8 mouse cellular contexts compared by ENCODE assay signal in the genomic region with DNA sequence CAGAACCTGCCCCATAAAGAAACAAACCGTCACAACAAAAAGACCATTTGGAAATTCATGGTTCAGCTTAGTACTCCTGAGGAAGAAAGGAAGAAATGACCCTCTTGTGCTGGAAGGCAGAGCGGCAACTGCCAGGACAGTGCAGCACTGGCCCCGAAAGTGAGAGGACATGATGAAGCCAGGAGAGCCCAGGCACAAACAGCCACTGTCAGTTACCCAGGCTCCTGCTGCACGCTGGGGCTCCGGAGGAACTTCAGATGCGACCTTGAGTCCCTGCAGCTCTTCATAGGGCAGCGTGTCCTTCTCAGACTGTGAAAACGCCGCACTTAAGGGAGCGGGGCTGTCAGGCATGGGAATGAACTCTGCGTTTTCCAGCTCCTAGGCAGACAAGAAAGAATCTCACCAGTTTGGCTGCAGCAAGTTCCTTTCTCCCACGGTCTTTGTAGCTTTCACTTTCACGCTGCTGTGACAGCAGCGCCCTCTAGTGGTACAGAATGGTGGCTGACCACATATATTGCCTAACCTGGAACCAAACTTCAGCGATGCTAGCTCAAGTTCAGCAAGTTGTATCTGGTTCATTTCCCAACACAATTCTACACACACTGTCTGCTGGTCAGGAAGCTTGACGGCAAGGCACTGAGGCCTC. TPM values are rescaled to one million over a fixed set of nuclear protein-coding genes. Genes with fewer than 3 reads are reported as not detected.
A peak's percentile ranks its signal among the peaks of the same experiment; 100 is the strongest.
DNase-seq lines count a peak whose midpoint lies in the region; ATAC-seq and TF ChIP-seq lines count a peak whose summit lies in the region.

No protein-coding gene starts in this region.

- WGBS in heart, embryonic 15.5 days = 37% methylated on average over 16 of the region's 16 CpGs
- WGBS in liver, embryonic 14.5 days (ENCODE audit: insufficient replicate concordance) = 39% methylated on average over 16 of the region's 16 CpGs
- WGBS in stomach, embryonic 16.5 days = 38% methylated on average over 16 of the region's 16 CpGs

- ATAC-seq in erythroid progenitor cell, adult 5-6 weeks (replicated peaks; ENCODE audit: low FRiP score, poor library complexity, severe bottlenecking) = peak; percentile 91
- peak; percentile 40; the same call in 1 of the 2 replicates for ATAC-seq in heart, embryonic 15.5 days (replicated peaks; ENCODE audit: insufficient number of reproducible peaks, insufficient read depth, low FRiP score, low read depth)
- ATAC-seq in liver, embryonic 14.5 days (ENCODE audit: insufficient read depth) = peak; percentile 62; the same call in 1 of the 2 replicates
- peak; percentile 70; the same call in 1 of the 2 replicates for ATAC-seq in stomach, embryonic 16.5 days (ENCODE audit: insufficient read depth, low FRiP score)

- H3K27me3 ChIP-seq in heart, embryonic 15.5 days = no peaks in the 10 kb centered on the region
- no peaks in the 10 kb centered on the region for H3K27me3 ChIP-seq in liver, embryonic 14.5 days (ENCODE audit: control insufficient read depth, insufficient read depth, low read length)
- no peaks in the 10 kb centered on the region for H3K27me3 ChIP-seq in stomach, embryonic 16.5 days (ENCODE audit: control insufficient read depth, insufficient read depth, low read length)

- DNase-seq in CD8-positive naive resting alpha-beta T cell, adult 2 months (ENCODE audit: low read depth in 2 of 2, low spot score in 2 of 2) = peak; percentile 75
- DNase-seq in brain, embryonic 18.5 days (ENCODE audit: low read depth, low spot score) = peak; percentile 63
- peak; percentile 85 to 91 for DNase-seq in kidney, postnatal 36 days
- DNase-seq in liver, embryonic 14.5 days (ENCODE audit: low read depth in 3 of 3, low spot score in 3 of 3) = peak; percentile 61 to 69 (median 64)
- DNase-seq in neural tube, embryonic 10.5 days (ENCODE audit: extremely low spot score, low spot score) = peak; percentile 86

- H3K4me2 ChIP-seq in heart, embryonic 15.5 days = peak overlapping the region; percentile 53
- peak overlapping the region; percentile 49 for H3K4me2 ChIP-seq in liver, embryonic 14.5 days (ENCODE audit: low read depth)
- 0 out of 2 replicates have a peak overlapping the region, but pooled peaks have one; percentile 19 for H3K4me2 ChIP-seq in stomach, embryonic 16.5 days (ENCODE audit: low read depth, low read length)

- peaks cover 8% of the 10 kb centered on the region for H3K4me1 ChIP-seq in heart, embryonic 15.5 days (replicated peaks)
- H3K4me1 ChIP-seq in liver, embryonic 14.5 days (replicated peaks; ENCODE audit: control insufficient read depth in 2 of 2, insufficient read depth in 2 of 2, low read length in 1 of 2) = no peaks in the 10 kb centered on the region
- H3K4me1 ChIP-seq in stomach, embryonic 16.5 days (ENCODE audit: control insufficient read depth, insufficient read depth, low read length) = peaks cover 6% of the 10 kb centered on the region

- H3K36me3 ChIP-seq in heart, embryonic 15.5 days = peaks cover 94% of the 10 kb centered on the region
- peaks cover 71% of the 10 kb centered on the region for H3K36me3 ChIP-seq in liver, embryonic 14.5 days (replicated peaks; ENCODE audit: control insufficient read depth, insufficient read depth, low read depth)
- H3K36me3 ChIP-seq in stomach, embryonic 16.5 days (ENCODE audit: control insufficient read depth, insufficient read depth, low read length) = peaks cover 30% of the 10 kb centered on the region; the same call in 1 of the 2 replicates

- peak; percentile 99 for TF ChIP-seq CTCF in liver, embryonic 14.5 days (IDR thresholded peaks at IDR 0.05; ENCODE audit: low read depth)

- H3K9ac ChIP-seq in heart, embryonic 15.5 days = peak overlapping the region; percentile 47; the same call in 1 of the 2 replicates
- no peak overlapping the region for H3K9ac ChIP-seq in liver, embryonic 14.5 days (replicated peaks)
- H3K9ac ChIP-seq in stomach, embryonic 16.5 days (ENCODE audit: low read length) = peak overlapping the region; percentile 65

- no peak for TF ChIP-seq EP300 in liver, embryonic 14.5 days (IDR thresholded peaks at IDR 0.05; ENCODE audit: low read depth)

- H3K4me3 ChIP-seq in heart, embryonic 15.5 days = 0 out of 2 replicates have a peak overlapping the region, but pooled peaks have one; percentile 25
- peak overlapping the region; percentile 32; a peak in 2 of 4 replicates for H3K4me3 ChIP-seq in liver, embryonic 14.5 days (ENCODE audit: insufficient read depth in 1 of 2, low read depth in 2 of 2, low read length in 2 of 2)
- peak overlapping the region; percentile 14 for H3K4me3 ChIP-seq in stomach, embryonic 16.5 days (replicated peaks; ENCODE audit: low read length)

- H3K9me3 ChIP-seq in heart, embryonic 15.5 days (replicated peaks) = no peaks in the 10 kb centered on the region
- H3K9me3 ChIP-seq in liver, embryonic 14.5 days (ENCODE audit: control insufficient read depth, low read length) = no peaks in the 10 kb centered on the region
- H3K9me3 ChIP-seq in stomach, embryonic 16.5 days (replicated peaks; ENCODE audit: control insufficient read depth, low read length) = no peaks in the 10 kb centered on the region

- peak overlapping the region; percentile 67 for H3K27ac ChIP-seq in heart, embryonic 15.5 days
- H3K27ac ChIP-seq in liver, embryonic 14.5 days = no peak overlapping the region
- peak overlapping the region; percentile 67 for H3K27ac ChIP-seq in stomach, embryonic 16.5 days (ENCODE audit: low read length)

RNA-seq across cellular contexts. Expression of a gene that starts 17.0 kb away (rescaled TPM):
- total RNA-seq in erythroid progenitor cell, adult 5-6 weeks (2015; ENCODE audit: low replicate concordance) = not detected in 2 replicates
- not detected in 2 replicates for total RNA-seq in erythroid progenitor cell, adult 5-6 weeks (2017; ENCODE audit: low replicate concordance)
- 1.3 and 1.5 TPM in 2 replicates for polyA plus RNA-seq in heart, embryonic 15.5 days (2015; fragmentation: Nextera tagmentation; extraction: Ambion mirVana)
- 0.02 TPM in 2 replicates for polyA plus RNA-seq in liver, embryonic 14.5 days (2012; rRNA removed)
- polyA plus RNA-seq in liver, embryonic 14.5 days (2014; fragmentation: Nextera tagmentation; extraction: Ambion mirVana) = 0.03 and 0.19 TPM in 2 replicates
- 2.0 and 2.1 TPM in 2 replicates for polyA plus RNA-seq in stomach, embryonic 16.5 days (2015; fragmentation: Nextera tagmentation; extraction: Ambion mirVana)

RNA-seq across cellular contexts. Expression of a gene that starts 17.1 kb away (rescaled TPM):
- total RNA-seq in erythroid progenitor cell, adult 5-6 weeks (2015; ENCODE audit: low replicate concordance) = 14.4 and 36.5 TPM in 2 replicates
- 13.9 TPM in 2 replicates for total RNA-seq in erythroid progenitor cell, adult 5-6 weeks (2017; ENCODE audit: low replicate concordance)
- 57.5 and 71.7 TPM in 2 replicates for polyA plus RNA-seq in heart, embryonic 15.5 days (2015; fragmentation: Nextera tagmentation; extraction: Ambion mirVana)
- 24.2 and 27.1 TPM in 2 replicates for polyA plus RNA-seq in liver, embryonic 14.5 days (2012; rRNA removed)
- 65.3 and 68.5 TPM in 2 replicates for polyA plus RNA-seq in liver, embryonic 14.5 days (2014; fragmentation: Nextera tagmentation; extraction: Ambion mirVana)
- 39.5 and 50.6 TPM in 2 replicates for polyA plus RNA-seq in stomach, embryonic 16.5 days (2015; fragmentation: Nextera tagmentation; extraction: Ambion mirVana)

RNA-seq across cellular contexts. Expression of a gene that starts 33.8 kb away (rescaled TPM):
- 9.0 and 17.2 TPM in 2 replicates for total RNA-seq in erythroid progenitor cell, adult 5-6 weeks (2015; ENCODE audit: low replicate concordance)
- total RNA-seq in erythroid progenitor cell, adult 5-6 weeks (2017; ENCODE audit: low replicate concordance) = 7.9 and 15.5 TPM in 2 replicates
- polyA plus RNA-seq in heart, embryonic 15.5 days (2015; fragmentation: Nextera tagmentation; extraction: Ambion mirVana) = 16.4 and 21.3 TPM in 2 replicates
- polyA plus RNA-seq in liver, embryonic 14.5 days (2012; rRNA removed) = 6.6 and 8.8 TPM in 2 replicates
- 4.1 and 4.4 TPM in 2 replicates for polyA plus RNA-seq in liver, embryonic 14.5 days (2014; fragmentation: Nextera tagmentation; extraction: Ambion mirVana)
- 16.8 and 17.1 TPM in 2 replicates for polyA plus RNA-seq in stomach, embryonic 16.5 days (2015; fragmentation: Nextera tagmentation; extraction: Ambion mirVana)

RNA-seq across cellular contexts. Expression of a gene that starts 35.0 kb away (rescaled TPM):
- total RNA-seq in erythroid progenitor cell, adult 5-6 weeks (2015; ENCODE audit: low replicate concordance) = 0.42 and 2.9 TPM in 2 replicates
- total RNA-seq in erythroid progenitor cell, adult 5-6 weeks (2017; ENCODE audit: low replicate concordance) = 0.15 and 4.0 TPM in 2 replicates
- 6.2 and 6.4 TPM in 2 replicates for polyA plus RNA-seq in heart, embryonic 15.5 days (2015; fragmentation: Nextera tagmentation; extraction: Ambion mirVana)
- polyA plus RNA-seq in liver, embryonic 14.5 days (2012; rRNA removed) = 1.7 and 2.0 TPM in 2 replicates
- 2.3 TPM in 2 replicates for polyA plus RNA-seq in liver, embryonic 14.5 days (2014; fragmentation: Nextera tagmentation; extraction: Ambion mirVana)
- polyA plus RNA-seq in stomach, embryonic 16.5 days (2015; fragmentation: Nextera tagmentation; extraction: Ambion mirVana) = 6.6 and 8.4 TPM in 2 replicates

Comparison
In these comparisons a context has a peak if more than half of its experiments do, and no peak if none do; other contexts are left out.
1. ATAC-seq: peak in every context shown above with its lines; median percentile 91 in erythroid progenitor cell, adult 5-6 weeks; 70 in stomach, embryonic 16.5 days; 62 in liver, embryonic 14.5 days; 40 in heart, embryonic 15.5 days.